Mouse (Mus musculus) layer of hippocampus, adult 9-10 months (tissue): ENCODE data around the gene Akap17b.
"Not testable (repeated sequence)": the region's sequence is repeated elsewhere in the genome, so short reads cannot be mapped to it uniquely, and the experiment has no call there.

Experiments used
- DNase-seq: peaks from one replicate; pipeline ENCODE4 v3.0.0; 2022; ENCODE audit warnings: low spot score

Akap17b gene

GRCm38 (mm10) chrX:36644657-36645551 lies at the start of gene Akap17b:
Akap17b (minus strand) TSS chrX:36645395.
- DNase-seq: peak; percentile 49

DNA sequence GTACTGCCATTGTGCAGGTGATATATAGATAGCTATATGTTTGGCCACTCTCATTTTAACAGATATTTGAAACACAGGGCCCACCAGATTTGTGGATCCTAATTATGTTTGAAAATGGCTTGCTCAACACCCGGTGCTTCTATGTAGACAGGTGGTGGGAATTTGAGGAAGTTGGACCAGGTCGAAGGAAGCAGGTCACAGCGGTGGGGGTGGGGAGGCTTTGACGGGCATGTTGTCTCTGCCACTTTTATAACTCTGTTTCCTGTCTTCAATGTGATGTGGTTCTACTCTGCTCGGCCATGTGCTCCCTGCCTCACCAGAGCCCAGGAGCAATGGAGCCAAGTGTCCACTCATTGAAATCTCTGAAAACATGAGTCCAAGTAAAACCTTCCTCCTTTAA lies 46.2 kb upstream of the Akap17b start:
- DNase-seq: no peak

DNA sequence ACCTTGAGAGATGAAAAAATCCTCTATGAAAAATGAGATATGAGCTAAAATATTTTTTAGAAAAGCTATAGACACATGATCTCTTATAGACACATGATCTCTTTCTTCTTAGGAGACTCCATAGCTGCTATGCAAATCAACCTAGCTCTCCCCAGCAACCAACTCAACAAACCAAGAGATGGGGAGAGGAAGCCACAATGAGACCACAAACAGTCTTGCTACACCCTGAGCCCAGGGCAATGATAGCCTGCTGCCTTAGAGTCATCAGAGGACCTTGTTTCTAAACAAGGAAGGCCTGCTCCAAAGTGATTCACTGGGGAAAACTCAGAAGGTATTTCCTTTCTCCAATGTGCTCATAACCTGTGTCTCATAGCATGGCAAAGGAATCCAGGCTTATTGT lies 44.5 kb upstream of the Akap17b start:
- no peak for DNase-seq

DNA sequence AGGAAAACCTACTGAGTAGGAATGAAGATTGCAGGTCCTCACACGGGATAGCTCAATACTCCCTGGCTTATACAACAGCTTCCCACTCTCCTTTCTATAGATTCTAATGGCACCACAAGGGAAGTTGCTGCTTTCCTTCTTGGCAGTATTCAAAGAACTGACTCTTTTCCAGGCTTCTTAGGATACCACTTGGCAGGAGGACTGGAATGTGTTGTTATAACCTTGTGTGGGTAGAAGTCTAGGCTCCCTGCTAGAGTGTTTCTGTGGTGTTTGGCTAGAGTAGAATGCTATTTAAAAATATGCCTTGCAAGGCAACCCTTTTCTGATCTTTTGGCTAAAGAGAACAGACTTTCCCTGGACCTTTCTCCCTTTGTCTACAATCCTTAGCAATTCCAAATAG lies 31.6 kb upstream of the Akap17b start:
- no peak for DNase-seq

- DNase-seq: no peak
Observed at GRCm38 (mm10) chrX:36672708-36673107, 27.5 kb upstream of the Akap17b start.

DNA sequence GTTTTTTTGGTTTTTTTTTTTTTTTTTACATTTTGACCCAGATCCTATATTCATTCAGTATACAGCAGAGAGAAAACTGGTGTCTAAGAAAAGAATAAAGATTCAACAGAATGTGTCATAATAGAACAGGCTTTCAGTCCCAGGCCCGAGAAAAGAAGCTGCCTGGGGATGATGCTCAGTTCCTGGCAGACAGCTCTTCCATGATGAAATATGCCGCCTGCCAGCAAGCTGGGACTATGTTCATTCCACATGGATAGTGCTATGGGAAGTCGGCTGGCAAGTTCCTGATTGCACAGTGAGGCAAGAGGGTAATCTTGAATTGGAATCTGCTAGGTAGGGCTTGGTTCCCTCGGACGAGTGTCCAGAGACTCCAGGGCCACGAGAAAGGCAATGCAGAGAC lies 5.1 kb downstream of the Akap17b start:
- DNase-seq: peak; percentile 3

GRCm38 (mm10) chrX:36630771-36631170 lies 14.4 kb downstream of the Akap17b start:
- DNase-seq: no peak

DNA sequence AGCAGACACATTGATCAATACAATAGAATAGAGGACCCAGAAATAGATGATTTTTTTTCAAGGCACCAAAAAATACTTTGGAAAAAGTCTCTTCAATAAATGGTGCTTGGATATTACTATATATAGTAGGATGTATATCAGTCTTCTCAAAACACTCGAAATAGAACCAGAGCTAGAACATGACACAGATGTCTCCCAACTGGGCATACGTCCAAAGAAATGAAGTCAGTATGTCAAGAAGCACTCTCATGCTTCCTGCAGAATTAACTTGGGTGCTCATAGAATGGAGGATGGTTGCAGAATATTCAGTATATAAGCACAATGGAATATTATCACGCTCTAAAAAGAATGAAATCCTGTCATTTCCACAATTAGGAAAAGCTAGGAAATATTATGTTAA lies 17.1 kb downstream of the Akap17b start:
- DNase-seq: no peak

GRCm38 (mm10) chrX:36609117-36609516 lies 36.1 kb downstream of the Akap17b start:
- no peak for DNase-seq

DNA sequence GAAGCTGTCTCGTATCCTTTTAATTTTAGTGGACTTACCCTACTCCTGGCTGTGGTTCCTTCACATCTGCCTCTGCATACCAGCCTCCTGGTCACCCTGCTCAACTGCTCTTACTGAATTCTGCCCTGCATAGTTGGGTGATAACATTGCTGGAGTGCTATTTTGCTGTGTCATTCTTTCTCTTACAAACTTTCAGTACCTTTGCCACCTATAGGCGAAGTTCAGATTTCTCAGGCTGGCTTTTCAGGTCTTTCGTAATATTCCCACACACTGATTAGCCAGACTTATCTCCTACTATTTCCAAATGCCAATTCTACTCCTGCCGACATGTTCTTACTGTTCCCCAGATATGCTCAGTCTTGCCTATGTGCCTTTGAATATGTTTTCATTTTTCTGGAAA lies 41.2 kb downstream of the Akap17b start:
- DNase-seq: no peak

GRCm38 (mm10) chrX:36602926-36603325 lies 42.3 kb downstream of the Akap17b start:
- DNase-seq: no peak

GRCm38 (mm10) chrX:36600066-36600465 lies 45.1 kb downstream of the Akap17b start:
- no peak for DNase-seq

DNA sequence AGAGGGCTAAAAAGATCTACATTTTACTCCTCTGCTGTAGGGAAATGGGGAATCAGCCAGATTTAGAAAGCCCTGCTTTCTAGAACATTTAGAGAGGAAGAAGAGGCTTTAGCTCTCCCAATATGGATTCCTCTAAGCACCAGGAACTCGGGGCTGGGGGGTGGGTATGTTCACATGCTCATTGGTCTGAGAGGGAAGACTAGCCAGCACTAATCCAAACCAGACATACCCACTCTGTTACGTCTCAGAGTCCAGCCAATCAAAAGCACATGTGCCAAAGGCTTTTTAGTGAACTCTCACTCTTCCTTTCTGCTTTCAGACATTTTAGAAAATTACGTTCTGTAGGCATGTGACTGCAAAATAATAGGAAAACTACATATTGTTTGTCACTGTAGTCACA lies 45.5 kb downstream of the Akap17b start:
- DNase-seq: no peak

DNA sequence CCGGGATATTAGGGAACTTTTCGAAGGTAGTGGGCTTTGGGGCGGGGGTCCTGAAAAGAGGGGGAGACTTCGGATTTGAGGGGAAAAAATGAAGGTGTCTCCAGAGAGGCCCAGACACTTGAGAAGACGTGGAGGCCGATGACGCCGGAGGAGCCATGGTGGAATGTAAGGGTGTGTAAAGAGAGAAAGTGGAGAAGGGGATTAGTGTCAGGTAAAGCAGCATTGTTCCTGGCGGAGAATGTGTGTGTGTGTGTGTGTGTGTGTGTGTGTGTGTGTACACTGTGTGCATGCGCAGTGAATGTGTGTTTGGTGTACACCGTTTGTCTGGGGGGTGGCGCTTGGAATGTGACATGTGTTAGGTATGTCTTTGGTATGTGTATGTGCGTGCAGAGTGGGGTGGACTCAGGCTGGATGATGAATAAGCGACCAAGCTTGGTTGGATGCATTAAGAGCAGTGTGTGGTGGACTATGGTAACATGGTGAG lies 46.3 kb downstream of the Akap17b start:
- DNase-seq: no peak

- DNase-seq: no peak
Observed at GRCm38 (mm10) chrX:36598390-36598810, 46.8 kb downstream of the Akap17b start.

- DNase-seq: peak; percentile 32
Observed at GRCm38 (mm10) chrX:36597707-36598389, 47.3 kb downstream of the Akap17b start, which contains the start of gene Pgrmc1. Pgrmc1 (plus strand) TSS chrX:36598206.

- DNase-seq: not testable (repeated sequence)
Observed at GRCm38 (mm10) chrX:36596483-36597120, 48.6 kb downstream of the Akap17b start.

DNA sequence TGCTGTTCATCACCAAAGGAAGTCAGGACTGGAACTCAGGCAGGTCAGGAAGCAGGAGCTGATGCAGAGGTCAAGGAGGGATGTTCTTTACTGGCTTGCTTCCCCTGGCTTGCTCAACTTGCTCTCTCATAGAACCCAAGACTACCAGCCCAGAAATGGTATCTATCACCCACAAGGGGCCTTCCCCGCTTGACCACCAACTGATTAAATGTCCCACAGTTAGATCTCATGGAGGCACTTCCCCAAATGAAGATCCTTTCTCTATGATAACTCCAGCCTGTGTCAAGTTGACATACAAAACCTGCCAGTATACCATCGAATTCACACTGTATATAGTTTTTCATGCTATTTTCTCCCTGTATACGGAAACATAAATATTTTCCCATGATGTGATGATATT lies 49.9 kb downstream of the Akap17b start:
- no peak for DNase-seq

GRCm38 (mm10) chrX:36591539-36591938 lies 53.7 kb downstream of the Akap17b start:
- DNase-seq: no peak

DNA sequence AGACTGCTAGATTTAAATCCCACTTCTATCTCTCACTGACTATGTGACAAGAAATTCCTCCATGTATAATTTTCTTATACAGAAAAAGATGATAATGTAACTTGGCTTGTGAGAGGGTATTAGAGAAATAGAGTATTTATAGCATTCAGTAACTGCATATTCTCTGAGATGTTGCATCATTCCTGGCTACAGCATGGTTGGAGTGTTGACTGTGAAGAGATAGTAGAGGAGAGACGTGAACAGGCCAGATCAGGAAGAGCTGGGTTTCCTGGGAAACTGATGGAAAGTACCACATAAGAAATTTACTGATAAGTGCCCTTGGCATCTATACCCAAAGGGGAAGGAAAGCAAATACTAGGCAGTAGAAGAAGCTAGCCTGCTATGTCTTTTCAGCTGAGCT lies 54.1 kb downstream of the Akap17b start:
- DNase-seq: no peak

DNA sequence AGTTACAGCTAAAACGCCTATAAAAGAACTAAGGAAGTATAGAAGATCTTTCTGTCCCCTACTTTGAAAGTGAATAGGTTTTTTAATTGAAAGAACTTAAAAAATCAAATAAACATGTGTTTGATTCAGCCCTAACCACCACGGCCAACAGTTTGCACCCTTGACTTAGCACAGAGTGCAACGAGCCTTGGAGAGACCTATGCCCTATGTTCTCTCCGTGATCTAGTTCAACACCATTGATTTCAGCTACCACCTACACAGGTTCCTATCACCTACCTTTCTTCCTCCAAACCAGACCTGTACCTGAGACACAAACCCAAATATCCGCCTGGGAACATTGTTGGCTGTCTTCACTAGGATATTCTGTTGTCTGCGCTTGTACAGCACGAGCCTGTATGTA lies 54.9 kb downstream of the Akap17b start:
- DNase-seq: no peak
